Mouse (Mus musculus) frontal cortex, postnatal 25 days (tissue): ENCODE measurements around the gene Gpx5.
A peak's percentile ranks its signal among the peaks of the same experiment; 100 is the strongest.
"Not testable (repeated sequence)": the region's sequence is repeated elsewhere in the genome, so short reads cannot be mapped to it uniquely, and the experiment has no call there.

Experiments
- DNase-seq, 2 experiments: peaks; one replicate each; pipeline ENCODE4 v3.0.0; 2022; ENCODE audit warnings: low spot score in 2 of 2

Gene Gpx5

GRCm38 (mm10) chr13:21265736-21266135 lies 26.8 kb downstream of the Gpx5 start:
- DNase-seq, result no peak

GRCm38 (mm10) chr13:21264366-21264765 lies 28.2 kb downstream of the Gpx5 start:
- peak; percentile 33 to 53 for DNase-seq

- no peak for DNase-seq
Observed at GRCm38 (mm10) chr13:21263910-21264309, 28.6 kb downstream of the Gpx5 start.

- no peak for DNase-seq
Observed at GRCm38 (mm10) chr13:21262787-21263461, 29.6 kb downstream of the Gpx5 start.

GRCm38 (mm10) chr13:21260289-21260688 lies 32.2 kb downstream of the Gpx5 start:
- DNase-seq, result no peak

- peak; percentile 44 to 61 for DNase-seq
Observed at GRCm38 (mm10) chr13:21259677-21260113, 32.8 kb downstream of the Gpx5 start.

GRCm38 (mm10) chr13:21259171-21259631 lies 33.3 kb downstream of the Gpx5 start:
- no peak for DNase-seq

GRCm38 (mm10) chr13:21258524-21258923 lies 34.0 kb downstream of the Gpx5 start:
- DNase-seq, result no peak

GRCm38 (mm10) chr13:21253986-21254385 lies 38.5 kb downstream of the Gpx5 start:
- DNase-seq, result peak; percentile 46 to 50

GRCm38 (mm10) chr13:21253569-21253968 lies 39.0 kb downstream of the Gpx5 start:
- no peak for DNase-seq

- no peak for DNase-seq
Observed at GRCm38 (mm10) chr13:21253040-21253439, 39.5 kb downstream of the Gpx5 start.

- DNase-seq, result no peak
Observed at GRCm38 (mm10) chr13:21250074-21250681, 42.4 kb downstream of the Gpx5 start.

- no peak for DNase-seq
Observed at GRCm38 (mm10) chr13:21249022-21249421, 43.5 kb downstream of the Gpx5 start.

- no peak for DNase-seq
Observed at GRCm38 (mm10) chr13:21246276-21246675, 46.3 kb downstream of the Gpx5 start.

GRCm38 (mm10) chr13:21244967-21245366 lies 47.6 kb downstream of the Gpx5 start:
- DNase-seq, result not testable (repeated sequence)

- DNase-seq, result no peak
Observed at GRCm38 (mm10) chr13:21244089-21244488, 48.4 kb downstream of the Gpx5 start.

- no peak for DNase-seq
Observed at GRCm38 (mm10) chr13:21243196-21243595, 49.3 kb downstream of the Gpx5 start.

- DNase-seq, result no peak
Observed at GRCm38 (mm10) chr13:21242408-21243125, 50.0 kb downstream of the Gpx5 start.

GRCm38 (mm10) chr13:21240788-21241187 lies 51.7 kb downstream of the Gpx5 start:
- peak; percentile 17 to 50 for DNase-seq

- no peak for DNase-seq
Observed at GRCm38 (mm10) chr13:21237161-21237560, 55.4 kb downstream of the Gpx5 start.

- DNase-seq, result no peak
Observed at GRCm38 (mm10) chr13:21236714-21237113, 55.8 kb downstream of the Gpx5 start.
